Mouse (Mus musculus) G1E (cell line): ENCODE measurements around the gene Map4k4.

Experiments used
- CTCF ChIP-seq: IDR thresholded peaks from 2 replicates; pipeline ENCODE4 v1.5.1; 2012; ENCODE audit warnings: low read depth, low read length, inconsistent platforms, mixed read lengths
- GATA1 ChIP-seq: IDR thresholded peaks from 2 replicates; pipeline ENCODE4 v1.6.1; 2012; ENCODE audit warnings: borderline replicate concordance, low read length, inconsistent platforms, mixed read lengths
- GATA2 ChIP-seq: IDR thresholded peaks from 2 replicates; pipeline ENCODE4 v1.6.1; 2012; ENCODE audit warnings: low read depth, low read length, inconsistent platforms, borderline replicate concordance
- TAL1 ChIP-seq: conservative IDR thresholded peaks from 2 replicates; pipeline ENCODE4 v1.6.1; 2012; ENCODE audit warnings: low read depth, low read length, inconsistent platforms, mixed read lengths

DNA sequence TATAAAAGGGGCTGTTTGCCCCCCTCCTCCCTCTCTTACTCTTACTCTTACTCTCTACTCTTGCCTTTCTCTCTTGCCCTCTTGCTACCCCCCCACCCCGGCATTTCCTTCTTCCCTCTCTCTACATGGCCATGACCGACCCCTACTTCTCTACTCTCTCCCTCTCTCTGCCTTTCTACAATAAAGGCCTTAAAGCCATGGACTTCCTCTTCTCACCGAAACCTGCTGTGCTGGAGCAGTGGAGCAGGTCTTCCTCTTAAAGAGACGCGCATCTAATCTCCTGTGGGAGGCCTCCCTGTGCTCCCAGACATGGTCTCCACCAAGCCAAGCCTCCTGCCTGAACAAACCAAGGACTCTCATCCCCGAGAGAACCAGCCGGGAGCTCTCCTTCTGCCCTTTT is 154.3 kb downstream of the Map4k4 start:
- TF ChIP-seq CTCF (no peak), GATA1 (no peak), TAL1 (no peak), GATA2 (no peak)
